Mouse (Mus musculus) limb, embryonic 11.5 days (tissue): ENCODE measurements at regions not wholly inside any gene's neighbourhood (a gene's known extent, or its start where the extent isn't known, plus 50 kb on each side); places are given as distances from the start of the nearest gene placed in this dataset.

Experiments
- ATAC-seq: fragments of 200-750 bp; cut with Nextera tagmentation; 2 replicates; pipeline ENCODE4 v1.8.0; 2017; ENCODE audit warnings: low read depth; ENCODE audit not compliant: insufficient number of reproducible peaks, low FRiP score, low TSS enrichment
- DNase-seq: peaks from one replicate; pipeline ENCODE4 v3.0.0-alpha.2; 2015; ENCODE audit warnings: low spot score
- H3K27ac ChIP-seq: fragments of 300-500 bp; sonication (generic); replicated peaks from 2 replicates; pipeline ENCODE4 v1.5.1; 2014; ENCODE audit warnings: low read depth, mild to moderate bottlenecking, low read length
- H3K27me3 ChIP-seq: fragments of 300-500 bp; sonication (generic); 2 replicates; pipeline ENCODE4 v1.6.1; 2014; ENCODE audit warnings: mild to moderate bottlenecking, low read length, mixed read lengths; ENCODE audit not compliant: control insufficient read depth, insufficient read depth
- H3K36me3 ChIP-seq: fragments of 300-500 bp; sonication (generic); 2 replicates; pipeline ENCODE4 v1.6.1; 2014; ENCODE audit warnings: mild to moderate bottlenecking, low read length, moderate library complexity, mixed read lengths; ENCODE audit not compliant: control insufficient read depth, insufficient read depth
- H3K4me1 ChIP-seq: fragments of 300-500 bp; sonication (generic); 2 replicates; pipeline ENCODE4 v1.6.1; 2014; ENCODE audit warnings: low read length, mixed read lengths; ENCODE audit not compliant: control insufficient read depth, insufficient read depth
- H3K4me2 ChIP-seq: fragments of 300-500 bp; sonication (generic); 2 replicates; pipeline ENCODE4 v1.6.1; 2014; ENCODE audit warnings: low read depth, mild to moderate bottlenecking, moderate library complexity; ENCODE audit not compliant: severe bottlenecking
- H3K4me3 ChIP-seq: fragments of 300-500 bp; sonication (generic); 2 replicates; pipeline ENCODE4 v1.5.1; 2014; ENCODE audit warnings: low read depth, low read length
- H3K9ac ChIP-seq: fragments of 300-500 bp; sonication (generic); 2 replicates; pipeline ENCODE4 v1.6.1; 2014; ENCODE audit warnings: mild to moderate bottlenecking, low read length
- H3K9me3 ChIP-seq: fragments of 300-500 bp; sonication (generic); 2 replicates; pipeline ENCODE4 v1.6.1; 2016; ENCODE audit warnings: low read length; ENCODE audit not compliant: control insufficient read depth
- WGBS: fragments of 180-500 bp; shearing (Covaris S2); extraction: QIAGEN DNeasy Blood & Tissue Kit; methylation state at CpG from one replicate; pipeline ENCODE4 v1.1.7; 2014; 5-methylcytosine and 5-hydroxymethylcytosine counted together

GRCm38 (mm10) chr4:23832385-23833164 lies 663.7 kb upstream of the Mms22l start:
- DNase-seq: no peak

DNA sequence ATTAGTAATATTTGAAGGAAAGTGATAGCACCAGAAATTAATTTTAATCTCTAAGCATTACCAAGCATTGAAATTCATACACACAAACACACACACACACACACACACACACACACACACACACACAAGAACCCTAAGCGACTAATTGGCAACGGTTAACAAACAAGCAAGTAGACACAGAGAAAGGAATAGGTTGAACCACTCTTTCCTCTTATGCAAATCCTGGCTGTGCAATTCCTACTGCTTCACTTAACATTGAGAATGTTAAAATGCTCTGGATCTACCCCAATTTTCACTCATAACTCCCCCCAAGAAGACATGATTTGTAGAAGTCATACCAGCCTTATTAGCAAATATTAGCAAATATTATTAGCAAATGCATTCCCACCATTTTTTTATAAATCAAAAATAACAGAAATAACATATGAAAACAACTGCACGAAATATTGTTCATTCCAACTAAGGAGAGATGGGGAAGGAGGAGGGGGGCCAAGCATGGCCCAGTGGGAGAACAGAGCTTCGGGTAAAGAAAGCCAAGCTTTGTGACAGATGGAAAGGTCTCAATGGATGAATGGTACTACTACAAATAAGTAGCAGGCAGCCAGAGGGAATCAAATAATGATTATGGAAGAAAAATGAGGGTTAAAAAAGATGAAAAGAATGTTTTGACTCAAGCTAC lies 652.5 kb upstream of the Mms22l start:
- H3K27ac ChIP-seq: no peak overlapping the region
- no peak overlapping the region for H3K4me2 ChIP-seq
- H3K4me1 ChIP-seq: no peaks in the 10 kb centered on the region
- 86% methylated on average over 4 of the region's 4 CpGs for WGBS
- H3K9ac ChIP-seq: no peak overlapping the region
- no peak for ATAC-seq
- no peaks in the 10 kb centered on the region for H3K27me3 ChIP-seq
- H3K36me3 ChIP-seq: no peaks in the 10 kb centered on the region
- H3K9me3 ChIP-seq: no peaks in the 10 kb centered on the region
- H3K4me3 ChIP-seq: no peak overlapping the region
- DNase-seq: no peak

More at GRCm38 (mm10) chr4:23832385-23833164, 663.7 kb upstream of the Mms22l start:
- Histone ChIP-seq H3K27ac (no peak overlapping the region), H3K27me3 (no peaks in the 10 kb centered on the region), H3K4me1 (no peaks in the 10 kb centered on the region), H3K9ac (no peak overlapping the region), H3K4me2 (no peak overlapping the region), H3K9me3 (no peaks in the 10 kb centered on the region), H3K36me3 (no peaks in the 10 kb centered on the region), H3K4me3 (no peak overlapping the region)
- 66% methylated on average over 7 of the region's 7 CpGs for WGBS
- no peak for ATAC-seq

DNA sequence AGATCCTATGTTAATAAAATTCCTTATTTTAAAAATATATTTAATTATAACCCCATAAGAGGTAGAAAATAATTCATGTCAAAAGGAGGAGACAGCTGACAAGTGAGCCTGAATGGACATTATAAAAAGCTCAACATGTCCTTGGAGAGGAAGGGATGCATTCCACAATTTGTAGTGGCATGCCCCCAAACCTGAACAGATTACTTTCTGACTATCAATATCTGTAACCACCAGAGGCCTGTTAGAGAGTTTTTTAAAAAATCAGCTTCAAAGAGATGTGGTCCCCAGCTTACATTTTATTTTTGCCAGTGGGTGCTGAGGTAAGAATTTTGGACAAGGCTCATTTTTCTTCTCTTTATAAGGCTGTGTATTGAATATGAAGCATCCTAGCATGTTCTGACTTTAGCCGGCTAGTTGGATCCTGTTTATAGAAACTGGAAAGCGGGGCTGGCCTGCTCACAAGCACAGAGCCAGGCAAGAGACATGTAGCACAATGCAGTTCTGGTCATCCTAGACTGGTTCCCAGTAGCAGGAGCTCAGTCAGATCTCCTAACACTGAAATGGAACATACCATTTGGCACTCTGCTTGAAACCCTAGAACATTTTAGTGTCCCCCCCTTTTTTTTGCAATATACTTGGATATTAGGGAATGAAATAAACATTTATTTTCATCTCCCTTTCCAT lies 651.8 kb upstream of the Mms22l start:
- WGBS: 79% methylated on average over 2 of the region's 2 CpGs
- Histone ChIP-seq H3K4me3 (no peak overlapping the region), H3K36me3 (no peaks in the 10 kb centered on the region), H3K27ac (no peak overlapping the region), H3K27me3 (no peaks in the 10 kb centered on the region), H3K4me2 (no peak overlapping the region), H3K4me1 (no peaks in the 10 kb centered on the region), H3K9me3 (no peaks in the 10 kb centered on the region), H3K9ac (no peak overlapping the region)
- ATAC-seq: no peak
- DNase-seq: no peak

GRCm38 (mm10) chr4:23845263-23845662 lies 651.0 kb upstream of the Mms22l start:
- H3K9me3 ChIP-seq: no peaks in the 10 kb centered on the region
- no peak overlapping the region for H3K4me2 ChIP-seq
- no peak overlapping the region for H3K27ac ChIP-seq
- no peaks in the 10 kb centered on the region for H3K36me3 ChIP-seq
- ATAC-seq: no peak
- no peak for DNase-seq
- no peak overlapping the region for H3K9ac ChIP-seq
- no peaks in the 10 kb centered on the region for H3K27me3 ChIP-seq
- no peak overlapping the region for H3K4me3 ChIP-seq
- no peaks in the 10 kb centered on the region for H3K4me1 ChIP-seq
- 63% methylated on average over 5 of the region's 5 CpGs for WGBS

GRCm38 (mm10) chr4:23850640-23851039 lies 645.6 kb upstream of the Mms22l start:
- no peak overlapping the region for H3K9ac ChIP-seq
- no peaks in the 10 kb centered on the region for H3K4me1 ChIP-seq
- no peaks in the 10 kb centered on the region for H3K9me3 ChIP-seq
- ATAC-seq (no peak), DNase-seq (no peak)
- H3K27ac ChIP-seq: no peak overlapping the region
- no peak overlapping the region for H3K4me3 ChIP-seq
- no peaks in the 10 kb centered on the region for H3K27me3 ChIP-seq
- H3K4me2 ChIP-seq: no peak overlapping the region
- no peaks in the 10 kb centered on the region for H3K36me3 ChIP-seq
- WGBS: 87% methylated on average over 2 of the region's 2 CpGs

- Histone ChIP-seq H3K4me1 (no peaks in the 10 kb centered on the region), H3K9me3 (no peaks in the 10 kb centered on the region), H3K4me3 (no peak overlapping the region), H3K36me3 (no peaks in the 10 kb centered on the region), H3K27me3 (no peaks in the 10 kb centered on the region), H3K4me2 (no peak overlapping the region), H3K27ac (no peak overlapping the region), H3K9ac (no peak overlapping the region)
- no peak for DNase-seq
- no peak for ATAC-seq
- WGBS: 81% methylated on average over 3 of the region's 3 CpGs
Measured at GRCm38 (mm10) chr4:23862437-23862836, 633.8 kb upstream of the Mms22l start.

DNA sequence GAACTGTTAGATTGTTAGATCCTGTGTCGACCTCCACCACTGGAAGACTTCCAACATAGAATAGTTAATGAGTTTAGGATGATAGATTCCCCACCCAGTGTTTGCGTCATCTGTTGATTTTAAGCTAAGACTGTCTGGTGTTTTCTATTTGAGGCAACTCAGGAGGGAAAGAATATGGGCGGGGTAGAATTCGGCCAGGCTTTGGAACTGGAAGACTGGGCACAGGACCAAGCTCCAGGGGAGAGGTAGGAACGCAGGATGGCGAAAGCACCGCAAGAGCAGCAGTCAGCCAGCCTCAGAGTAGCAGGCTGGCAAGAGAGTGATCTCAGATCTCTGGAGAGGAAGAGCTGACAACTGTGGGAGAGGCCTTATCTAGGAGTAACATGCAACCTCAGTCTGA lies 616.2 kb upstream of the Mms22l start:
- 88% methylated on average over 7 of the region's 7 CpGs for WGBS
- ATAC-seq: no peak

DNA sequence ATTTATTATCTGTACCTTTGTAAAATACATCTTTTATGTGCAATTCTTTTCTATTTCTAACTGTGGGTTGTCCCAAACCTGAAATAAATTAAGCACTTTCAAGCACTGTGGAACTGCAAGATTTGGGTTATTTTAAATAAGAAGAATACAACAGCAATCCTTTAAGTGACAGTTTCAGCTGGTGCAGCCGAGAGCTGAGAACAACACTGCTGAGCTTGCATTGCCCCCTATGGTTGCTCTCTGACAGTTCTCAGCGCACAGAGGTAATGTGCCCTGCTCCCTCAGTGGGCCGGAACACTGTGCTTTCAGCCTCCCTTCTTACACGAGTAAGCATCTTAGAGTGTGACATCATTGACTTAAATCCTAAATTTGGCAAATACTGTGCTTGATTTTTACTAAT lies 582.9 kb upstream of the Mms22l start:
- Histone ChIP-seq H3K4me2 (no peak overlapping the region), H3K9me3 (no peaks in the 10 kb centered on the region), H3K4me1 (no peaks in the 10 kb centered on the region), H3K27ac (no peak overlapping the region), H3K27me3 (no peaks in the 10 kb centered on the region), H3K9ac (no peak overlapping the region), H3K36me3 (no peaks in the 10 kb centered on the region), H3K4me3 (no peak overlapping the region)
- 33% methylated on average over 4 of the region's 4 CpGs for WGBS
- DNase-seq: no peak
- ATAC-seq: no peak

More for the DNA sequence above, 616.2 kb upstream of the Mms22l start:
- no peak for DNase-seq
- H3K9ac ChIP-seq: no peak overlapping the region
- H3K27ac ChIP-seq: no peak overlapping the region
- no peaks in the 10 kb centered on the region for H3K4me1 ChIP-seq
- no peaks in the 10 kb centered on the region for H3K36me3 ChIP-seq
- H3K9me3 ChIP-seq: no peaks in the 10 kb centered on the region
- H3K27me3 ChIP-seq: no peaks in the 10 kb centered on the region
- H3K4me3 ChIP-seq: no peak overlapping the region
- H3K4me2 ChIP-seq: no peak overlapping the region
